Mouse (Mus musculus) activated CD4-positive, CD25-positive, alpha-beta regulatory T cell, adult 4 months (primary cell): ENCODE measurements around the gene Optc. TPM values are rescaled to one million over a fixed set of nuclear protein-coding genes. Genes with fewer than 3 reads are reported as not detected.

Experiments used
- ATAC-seq: one replicate; pipeline ENCODE4 v1.8.0; 2017
- polyA plus RNA-seq, 2 experiments: library from polyadenylated mRNA; unstranded; fragments of 100-300 nt; shearing (Covaris generic); gene quantifications; one replicate each; pipeline ENCODE4 v1.2.1; 2017

Optc gene
- polyA plus RNA-seq, 2 experiments from 2014 or later = not detected

DNA sequence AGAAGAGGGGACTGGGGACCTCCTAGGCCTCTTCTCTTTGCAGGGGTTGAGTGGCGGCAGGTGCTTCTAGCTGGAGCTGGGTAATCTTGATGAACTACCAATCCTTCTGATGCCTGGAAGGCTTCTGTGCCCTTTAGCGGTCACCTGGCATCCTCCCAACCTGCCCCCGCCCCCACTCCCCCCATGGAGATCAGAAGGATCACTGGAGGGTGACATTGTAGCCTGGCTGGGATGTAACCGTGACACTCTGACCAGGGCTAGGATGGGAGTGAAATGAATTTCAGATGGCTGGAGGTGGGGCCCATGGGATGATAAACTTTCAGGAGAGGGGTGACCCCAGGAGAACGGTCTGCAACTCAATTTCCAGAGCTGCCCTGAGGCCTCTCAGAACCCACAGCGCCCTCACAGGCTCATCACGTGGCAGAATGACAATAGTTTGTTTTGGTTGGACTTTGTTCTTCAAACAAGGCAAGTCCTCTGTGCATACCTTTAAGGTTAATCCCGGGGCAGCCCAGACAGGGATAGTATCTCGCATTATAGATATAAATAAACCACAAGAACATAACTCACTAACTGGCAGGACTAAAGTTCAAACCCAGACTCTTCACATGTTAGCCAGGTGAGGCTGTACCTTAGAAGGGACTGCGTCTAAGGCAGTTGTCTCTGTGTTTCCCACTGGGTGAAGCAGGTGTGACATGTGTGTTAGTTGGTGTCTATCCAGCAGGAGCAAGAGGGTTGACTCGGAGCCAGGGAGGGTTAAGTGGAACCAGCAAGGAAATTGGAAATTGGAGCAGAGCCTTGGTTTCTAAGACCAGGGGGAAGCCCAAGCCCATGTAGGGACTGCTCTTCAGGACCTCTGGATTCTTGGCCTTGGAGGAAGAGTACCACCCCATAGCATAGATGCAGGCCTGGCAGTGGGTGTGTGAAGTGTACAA is 25.2 kb downstream of the Optc start:
- no peak for ATAC-seq

DNA sequence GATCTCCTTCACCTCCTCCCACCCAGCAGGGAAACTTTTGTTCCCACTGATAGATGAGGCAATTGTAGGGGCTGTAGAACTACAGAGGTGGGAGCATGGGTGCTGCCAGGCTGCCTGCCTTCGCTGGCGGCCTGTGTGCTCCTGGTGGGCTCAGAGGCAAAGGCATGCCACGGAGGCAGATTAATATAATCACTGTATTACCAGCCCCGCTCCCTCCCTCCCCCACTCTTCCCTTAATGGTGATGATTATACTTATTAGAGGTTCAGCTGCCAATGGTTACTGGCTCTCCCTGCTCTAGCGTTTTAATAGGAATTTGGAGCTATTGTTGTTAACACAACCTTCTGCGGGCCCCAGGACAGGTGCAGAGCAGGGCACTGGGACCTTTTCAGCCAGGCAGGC is 26.0 kb downstream of the Optc start:
- no peak for ATAC-seq

DNA sequence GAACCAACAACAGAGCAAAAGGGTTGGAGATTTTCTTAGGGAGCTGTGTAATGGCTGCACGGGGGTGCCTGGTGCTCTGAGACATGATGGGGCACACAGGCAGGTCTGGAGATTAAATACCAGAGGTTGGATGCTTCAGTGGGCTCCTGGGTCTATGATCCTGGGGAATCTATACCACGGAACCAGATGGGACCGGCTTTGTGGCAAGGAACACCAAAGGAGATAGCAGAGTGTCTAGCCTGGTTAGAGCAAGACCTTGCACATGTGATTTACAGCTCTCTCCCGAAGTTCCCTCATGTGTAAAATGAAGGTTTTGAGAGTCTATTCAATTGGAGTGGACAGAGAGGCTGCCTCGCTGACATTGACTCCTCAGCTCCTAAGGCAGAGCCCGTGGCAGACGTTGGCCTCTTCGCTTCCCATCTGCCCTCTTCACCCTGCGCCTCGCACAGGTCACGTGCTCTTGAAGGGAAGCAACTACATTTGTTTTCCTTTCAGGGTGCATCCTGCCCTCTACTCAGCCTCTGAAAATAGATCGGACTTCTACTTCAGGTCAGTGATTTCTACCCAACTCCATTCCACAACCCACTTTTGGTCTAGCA is 28.9 kb downstream of the Optc start:
- no peak for ATAC-seq

DNA sequence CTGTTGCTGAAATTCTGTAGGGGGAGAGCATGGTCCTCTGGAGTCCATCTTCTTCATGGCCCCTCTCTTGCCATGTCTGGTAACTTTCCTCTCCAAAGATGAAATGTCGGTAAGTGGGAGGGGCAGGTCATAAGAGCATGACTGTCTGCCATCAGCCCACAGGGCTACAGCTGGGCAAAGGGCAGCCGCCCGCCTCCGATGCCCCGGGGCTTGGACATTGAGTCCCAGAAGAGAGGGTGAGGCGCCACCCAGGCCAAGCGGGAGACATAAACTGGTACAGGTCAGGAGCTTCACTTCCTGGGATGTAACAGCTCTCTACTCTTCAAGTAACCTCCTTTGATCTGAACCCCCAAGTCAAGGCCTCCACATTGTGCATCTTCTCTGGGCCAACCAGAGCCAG is 30.9 kb downstream of the Optc start:
- no peak for ATAC-seq

- no peak for ATAC-seq
These were observed 34.5 kb downstream of the Optc start for GRCm38 (mm10) chr1:133873086-133873813.

DNA sequence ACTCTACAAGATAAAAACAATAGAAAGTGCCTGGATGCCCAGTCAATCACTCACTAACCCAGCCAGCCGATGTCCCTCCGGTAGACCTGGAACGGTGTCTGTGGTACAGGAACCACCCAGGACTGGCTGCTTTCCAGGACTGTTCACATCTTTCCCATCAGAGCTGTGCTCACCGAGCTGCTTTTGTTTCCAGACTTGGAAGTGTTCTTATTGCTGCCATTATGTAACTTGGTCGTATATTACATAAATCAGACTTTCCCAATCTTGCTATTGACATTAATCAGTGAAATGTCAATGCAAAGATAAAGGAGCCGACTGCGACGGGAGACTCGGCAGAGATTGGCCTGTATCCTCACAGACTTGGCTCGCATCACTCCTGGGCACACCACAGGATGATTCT is 36.6 kb downstream of the Optc start:
- no peak for ATAC-seq

DNA sequence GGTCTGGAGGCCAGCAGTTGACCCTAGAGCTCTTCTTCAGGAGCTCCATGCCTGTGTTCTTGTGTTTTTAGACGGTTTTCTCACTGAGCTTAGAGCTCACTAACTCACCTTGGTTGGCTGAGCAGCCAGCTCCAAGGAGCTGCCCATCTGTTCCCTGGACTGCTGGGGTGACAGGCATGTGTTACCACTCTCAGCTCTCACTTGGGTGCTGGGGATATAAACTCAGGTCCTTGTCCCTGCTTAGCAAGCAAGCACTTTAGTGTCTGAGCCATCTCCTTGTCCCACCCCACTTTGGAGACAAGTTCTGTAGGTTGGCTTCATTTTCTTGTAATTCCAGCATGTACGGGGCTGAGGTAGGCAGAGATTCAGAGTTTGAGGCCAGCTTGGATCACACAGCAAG is 38.6 kb downstream of the Optc start:
- ATAC-seq = no peak

DNA sequence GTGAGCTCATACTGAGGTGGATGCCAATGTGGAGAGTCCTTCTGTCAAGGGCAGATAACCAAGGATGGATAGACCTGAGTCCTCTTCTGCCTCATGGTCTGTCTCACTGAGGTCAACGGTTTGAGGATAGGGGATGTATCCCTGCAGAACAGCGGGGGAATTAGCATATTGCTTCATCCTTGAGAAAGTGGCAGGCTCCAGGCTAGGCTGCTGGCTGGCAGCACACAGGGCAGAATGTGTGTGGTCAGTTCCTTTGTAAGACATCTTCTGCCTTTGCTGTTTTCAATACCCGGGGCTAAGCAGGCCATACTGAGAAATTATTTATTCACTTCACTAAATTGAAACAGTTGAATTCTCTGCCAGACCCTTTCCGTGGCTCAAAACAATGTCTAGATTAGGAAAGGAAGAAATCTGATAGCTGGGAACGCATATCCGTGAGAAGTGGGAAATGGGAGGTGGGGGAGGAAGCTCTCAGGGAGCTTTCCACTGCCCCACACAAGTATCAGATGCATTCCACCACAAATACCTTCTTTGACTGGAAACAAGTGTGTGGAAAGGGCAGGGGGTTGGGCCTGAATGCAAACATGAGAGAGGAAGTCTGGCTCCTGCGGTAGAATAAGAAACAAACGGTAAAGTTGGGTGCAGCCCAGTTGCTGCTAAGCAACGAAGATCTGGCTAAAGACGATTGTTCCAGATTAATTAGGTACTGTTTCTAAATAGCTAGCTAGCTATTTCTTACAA is 44.4 kb downstream of the Optc start:
- peak; percentile 59 for ATAC-seq

DNA sequence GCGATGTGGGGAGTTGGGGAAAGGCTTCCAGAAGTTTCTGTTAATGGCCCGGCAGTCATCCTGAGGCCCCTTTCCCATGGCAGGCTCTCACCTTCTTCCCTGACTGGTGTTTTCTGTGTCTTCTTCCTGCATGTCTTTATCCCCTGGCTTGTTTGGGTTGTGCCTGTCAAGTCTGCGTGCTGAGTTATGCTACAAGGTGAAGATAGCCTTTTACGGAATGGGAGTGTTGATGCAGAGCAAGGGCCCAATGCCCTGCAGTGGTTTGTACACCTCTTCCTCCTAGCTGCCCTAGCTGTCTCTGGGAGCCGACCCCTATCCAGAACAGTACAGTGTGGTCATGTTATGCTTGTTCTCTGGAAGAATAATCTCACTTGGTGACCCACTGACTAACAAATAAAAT is 46.8 kb downstream of the Optc start:
- no peak for ATAC-seq

- no peak for ATAC-seq
These were observed 47.7 kb downstream of the Optc start for GRCm38 (mm10) chr1:133859821-133860711.

DNA sequence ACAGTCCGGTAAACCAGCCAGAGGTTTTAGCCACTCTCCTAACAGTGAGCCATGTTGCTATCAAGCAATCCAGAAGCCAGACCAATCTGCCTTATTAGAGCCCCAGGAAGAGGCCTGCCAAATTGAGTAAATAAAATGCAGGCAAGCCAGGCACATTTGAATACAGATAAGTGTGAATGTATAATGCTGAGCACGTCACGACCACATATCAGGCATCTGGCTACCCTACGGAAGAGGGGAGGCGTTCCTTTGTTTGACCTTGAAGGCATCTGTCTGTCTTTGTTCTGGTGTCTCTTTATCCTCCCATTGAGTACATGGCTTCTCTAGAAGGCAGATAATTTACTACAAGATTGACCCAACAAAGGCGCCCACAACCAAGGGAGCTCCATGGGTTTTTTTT is 48.5 kb downstream of the Optc start:
- ATAC-seq = no peak

DNA sequence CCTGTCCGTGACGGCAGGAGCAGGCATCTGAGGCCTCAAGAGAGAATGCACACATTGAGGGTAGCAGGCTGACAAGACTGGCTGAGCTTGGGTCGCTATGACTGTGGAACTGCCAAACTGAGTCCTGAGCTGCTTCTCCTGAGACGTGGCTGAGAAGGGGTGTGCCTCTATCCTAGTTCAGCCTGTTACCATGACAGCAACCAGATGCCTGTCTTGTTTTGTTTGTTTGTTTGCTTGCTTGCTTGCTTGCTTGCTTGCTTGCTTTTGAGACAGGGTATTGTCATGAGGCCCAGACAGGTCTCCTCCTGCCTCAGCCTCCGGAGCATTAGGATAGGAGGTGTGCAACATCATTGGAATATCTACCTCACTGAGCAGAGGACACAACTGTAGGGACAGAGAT is 50.0 kb downstream of the Optc start:
- ATAC-seq = no peak

DNA sequence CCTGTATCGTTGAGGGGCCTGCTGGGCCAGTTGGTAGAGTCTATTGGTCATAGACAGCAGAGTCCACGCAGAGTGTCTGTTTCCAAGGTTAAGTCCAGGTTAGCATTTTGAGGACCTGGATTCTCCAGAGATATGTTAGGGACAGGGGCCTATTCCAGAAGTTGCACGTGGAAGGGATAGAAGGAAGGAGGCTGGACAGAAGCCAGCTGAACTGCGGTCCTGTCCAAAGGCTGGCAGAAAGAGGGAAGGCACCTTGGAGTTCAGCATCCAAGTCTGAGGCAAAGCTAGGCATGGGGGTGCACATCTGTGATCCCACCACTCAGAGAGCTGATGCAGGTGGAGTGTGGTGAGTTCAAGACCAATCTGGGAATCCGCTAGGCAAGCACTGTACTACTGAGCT is 50.6 kb downstream of the Optc start:
- no peak for ATAC-seq

DNA sequence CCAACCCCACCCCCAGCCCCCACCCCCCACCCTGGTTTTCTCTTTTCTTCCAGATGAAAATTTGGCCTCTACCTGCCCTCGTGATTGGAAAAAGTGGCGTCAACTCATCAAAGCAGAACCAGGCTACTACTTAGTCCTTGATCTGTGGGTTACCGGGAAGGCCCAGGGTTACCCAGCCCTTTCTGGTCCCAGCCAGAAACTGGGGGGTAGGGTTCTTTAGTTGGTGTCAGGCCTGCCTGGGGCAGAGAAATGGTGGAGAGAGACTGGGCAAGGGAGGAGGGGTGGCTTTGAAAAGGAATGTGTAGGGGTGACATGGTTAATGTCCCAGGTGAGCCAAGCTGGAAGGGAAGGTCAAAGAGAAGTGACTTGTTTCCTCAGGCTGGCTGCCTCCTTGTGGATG is 51.1 kb downstream of the Optc start:
- ATAC-seq = no peak

DNA sequence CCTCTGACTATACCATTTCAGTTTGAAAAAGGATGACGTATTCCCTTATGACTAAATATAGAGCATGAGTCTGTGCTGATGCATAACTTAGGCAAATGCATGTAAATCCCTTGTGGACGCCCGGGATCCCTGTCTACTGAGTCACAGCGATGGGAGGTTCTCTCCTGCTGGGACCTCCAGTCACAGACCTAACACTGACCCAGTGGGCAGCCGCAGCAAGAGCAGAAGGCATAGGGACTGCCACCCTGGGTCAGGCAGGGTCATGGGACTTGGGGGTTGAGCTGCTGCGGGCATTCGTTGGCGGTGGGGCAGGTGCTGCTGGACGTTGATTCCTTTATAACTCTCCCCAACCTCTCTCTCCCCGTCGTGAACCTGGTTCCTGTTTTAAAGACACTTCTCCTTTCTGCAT is 51.7 kb downstream of the Optc start:
- no peak for ATAC-seq

GRCm38 (mm10) chr1:133855274-133856017 is 52.4 kb downstream of the Optc start:
- ATAC-seq = no peak

GRCm38 (mm10) chr1:133854421-133855273 is 53.2 kb downstream of the Optc start:
- no peak for ATAC-seq
